Mouse (Mus musculus) embryonic facial prominence, embryonic 12.5 days (tissue): Measurements from ENCODE around the gene Kif18b. TPM values are rescaled to one million over a fixed set of nuclear protein-coding genes. Genes with fewer than 3 reads are reported as not detected.

ENCODE experiments used
- ATAC-seq: fragments of 200-750 bp; cut with Nextera tagmentation; 2 replicates; pipeline ENCODE4 v1.8.0; 2017; ENCODE audit not compliant: insufficient number of reproducible peaks, insufficient read depth, low FRiP score, low TSS enrichment
- H3K27ac ChIP-seq: fragments of 300-500 bp; sonication (generic); 2 replicates; pipeline ENCODE4 v1.5.1; 2016; ENCODE audit warnings: mild to moderate bottlenecking
- H3K27me3 ChIP-seq: fragments of 300-500 bp; sonication (generic); 2 replicates; pipeline ENCODE4 v1.6.1; 2016; ENCODE audit warnings: mild to moderate bottlenecking, moderate library complexity
- H3K36me3 ChIP-seq: fragments of 300-500 bp; sonication (generic); 2 replicates; pipeline ENCODE4 v1.6.1; 2016; ENCODE audit warnings: mild to moderate bottlenecking
- H3K4me1 ChIP-seq: fragments of 300-500 bp; sonication (generic); 2 replicates; pipeline ENCODE4 v1.6.1; 2016
- H3K4me2 ChIP-seq: fragments of 300-500 bp; sonication (generic); replicated peaks from 2 replicates; pipeline ENCODE4 v1.6.1; 2016; ENCODE audit warnings: mild to moderate bottlenecking, moderate library complexity
- H3K4me3 ChIP-seq: fragments of 300-500 bp; sonication (generic); 2 replicates; pipeline ENCODE4 v1.5.1; 2016; ENCODE audit warnings: mild to moderate bottlenecking
- H3K9ac ChIP-seq: fragments of 300-500 bp; sonication (generic); 2 replicates; pipeline ENCODE4 v1.6.1; 2016; ENCODE audit warnings: mild to moderate bottlenecking, moderate library complexity
- H3K9me3 ChIP-seq: fragments of 300-500 bp; sonication (generic); 2 replicates; pipeline ENCODE4 v1.6.1; 2016; ENCODE audit warnings: mild to moderate bottlenecking, moderate library complexity
- WGBS: fragments of 180-500 bp; shearing (Covaris S2); methylation state at CpG from one replicate; pipeline ENCODE4 v1.1.7; 2016; 5-methylcytosine and 5-hydroxymethylcytosine counted together
- polyA plus RNA-seq: library from polyadenylated mRNA; unstranded; fragments of >200 nt; fragmentation: Nextera tagmentation; extraction: Ambion mirVana; gene quantifications from 2 replicates; pipeline ENCODE4 v1.2.1, GENCODE M21; 2016

Gene Kif18b
- polyA plus RNA-seq, 1 experiment from 2014 or later = 10.6 TPM

GRCm38 (mm10) chr11:102956962-102957614 lies 32.2 kb upstream of the Kif18b start:
- Histone ChIP-seq H3K36me3 (no peaks in the 10 kb centered on the region), H3K27ac (0 out of 2 replicates have a peak overlapping the region, but pooled peaks have one; percentile 31)
- WGBS = 55% methylated on average over 16 of the region's 16 CpGs

GRCm38 (mm10) chr11:102952922-102953321 lies 28.0 kb upstream of the Kif18b start:
- no peak for ATAC-seq
- H3K9ac ChIP-seq = no peak overlapping the region
- peaks cover 17% of the 10 kb centered on the region for H3K4me1 ChIP-seq
- no peak overlapping the region for H3K4me3 ChIP-seq
- H3K9me3 ChIP-seq = no peaks in the 10 kb centered on the region
- H3K4me2 ChIP-seq = no peak overlapping the region
- no peak overlapping the region for H3K27ac ChIP-seq
- 34% methylated on average over 6 of the region's 6 CpGs for WGBS
- H3K36me3 ChIP-seq = no peaks in the 10 kb centered on the region
- peaks cover 52% of the 10 kb centered on the region for H3K27me3 ChIP-seq

More at GRCm38 (mm10) chr11:102956962-102957614, 32.2 kb upstream of the Kif18b start:
- Histone ChIP-seq H3K4me1 (peaks cover 8% of the 10 kb centered on the region; the same call in 1 of the 2 replicates), H3K27me3 (peaks cover 12% of the 10 kb centered on the region; the same call in 1 of the 2 replicates), H3K9ac (no peak overlapping the region), H3K4me3 (no peak overlapping the region), H3K4me2 (no peak overlapping the region), H3K9me3 (no peaks in the 10 kb centered on the region)
- ATAC-seq = no peak

GRCm38 (mm10) chr11:102948043-102948961 lies 23.4 kb upstream of the Kif18b start:
- Histone ChIP-seq H3K9me3 (no peaks in the 10 kb centered on the region), H3K4me3 (peak overlapping the region; percentile 46), H3K4me2 (peak overlapping the region; percentile 76), H3K4me1 (peaks cover 40% of the 10 kb centered on the region), H3K9ac (peak overlapping the region; percentile 52), H3K27me3 (peaks cover 87% of the 10 kb centered on the region), H3K36me3 (no peaks in the 10 kb centered on the region), H3K27ac (no peak overlapping the region)
- ATAC-seq = no peak; the same call in 1 of the 2 replicates
- WGBS = 1% methylated on average over 51 of the region's 51 CpGs

DNA sequence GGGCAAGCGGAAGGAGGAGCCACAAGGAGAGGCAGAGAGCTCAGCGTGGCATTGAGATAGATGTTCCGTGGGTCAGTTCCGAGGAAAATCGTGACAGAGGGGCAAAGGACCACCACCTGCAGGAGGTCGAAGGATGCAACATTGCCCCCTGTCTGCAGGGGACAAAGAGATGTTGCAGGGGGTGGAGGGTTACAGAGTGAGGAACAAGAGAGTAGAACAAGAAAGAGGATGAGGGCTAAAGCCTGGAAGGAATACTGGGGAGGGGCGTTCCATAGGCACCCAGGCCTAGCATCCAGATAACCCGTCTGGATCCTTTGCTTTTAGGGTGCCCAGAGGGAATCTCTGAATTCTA lies 22.0 kb upstream of the Kif18b start:
- 3% methylated on average over 8 of the region's 8 CpGs for WGBS
- Histone ChIP-seq H3K27ac (no peak overlapping the region), H3K9ac (no peak overlapping the region), H3K36me3 (no peaks in the 10 kb centered on the region), H3K4me2 (peak overlapping the region; percentile 67), H3K4me1 (peaks cover 40% of the 10 kb centered on the region), H3K9me3 (no peaks in the 10 kb centered on the region), H3K4me3 (peak overlapping the region; percentile 34), H3K27me3 (peaks cover 97% of the 10 kb centered on the region)
- no peak for ATAC-seq

DNA sequence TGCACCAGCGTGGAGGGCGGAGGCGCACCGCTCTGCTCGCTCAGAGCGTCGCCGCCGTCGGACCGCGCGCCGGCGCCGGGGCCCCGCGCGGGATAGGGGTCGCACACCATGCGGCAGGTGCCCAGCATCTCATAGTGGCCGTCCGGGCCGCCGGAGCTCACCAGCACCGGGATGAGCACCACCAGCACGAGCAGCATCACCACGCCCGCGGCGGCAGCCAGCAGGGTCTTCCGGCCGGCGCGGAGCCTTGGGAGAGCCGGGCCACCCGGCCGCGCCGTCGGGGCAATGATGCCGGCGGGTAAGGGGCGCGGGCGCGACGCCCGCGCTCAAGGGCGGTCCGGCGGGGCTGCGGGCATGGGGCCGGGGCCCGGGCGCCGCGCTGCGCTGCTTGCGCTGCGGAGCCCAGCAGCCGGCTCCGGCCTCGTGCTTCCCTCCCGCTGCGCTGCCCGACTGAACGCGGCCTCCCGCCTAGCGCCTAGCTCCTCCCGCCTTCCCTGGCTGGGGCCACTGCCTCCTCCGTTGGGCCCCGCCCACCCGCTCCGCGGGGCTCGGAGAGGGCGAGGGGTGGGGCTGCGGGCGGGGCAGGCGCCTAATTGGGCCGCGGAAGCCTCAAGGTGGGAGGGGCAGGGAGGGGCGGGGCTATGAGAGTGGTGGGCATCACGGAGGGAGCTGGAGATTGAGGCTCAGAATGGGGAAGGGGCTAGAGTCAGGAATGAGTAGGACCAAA lies 21.5 kb upstream of the Kif18b start, which contains the start of gene C1ql1:
TSS of gene C1ql1 (minus strand) at position 424 of the 727 bp plus-strand sequence.
- 1% methylated on average over 87 of the region's 87 CpGs for WGBS
- Histone ChIP-seq H3K36me3 (no peaks in the 10 kb centered on the region), H3K27ac (peak within 1 kb of the TSS; percentile 17; the same call in 1 of the 2 replicates), H3K4me3 (peak within 1 kb of the TSS; percentile 34), H3K9me3 (no peaks in the 10 kb centered on the region), H3K27me3 (peaks cover 97% of the 10 kb centered on the region), H3K4me1 (peaks cover 40% of the 10 kb centered on the region), H3K4me2 (peak within 1 kb of the TSS; percentile 67), H3K9ac (peak within 1 kb of the TSS; percentile 42; the same call in 1 of the 2 replicates)
- peak; percentile 58 for ATAC-seq

GRCm38 (mm10) chr11:102945306-102946264 lies 20.7 kb upstream of the Kif18b start:
- peaks cover 95% of the 10 kb centered on the region for H3K27me3 ChIP-seq
- no peaks in the 10 kb centered on the region for H3K36me3 ChIP-seq
- peaks cover 40% of the 10 kb centered on the region for H3K4me1 ChIP-seq
- no peaks in the 10 kb centered on the region for H3K9me3 ChIP-seq
- H3K9ac ChIP-seq = peak overlapping the region; percentile 42; the same call in 1 of the 2 replicates
- peak overlapping the region; percentile 34 for H3K4me3 ChIP-seq
- peak overlapping the region; percentile 17; the same call in 1 of the 2 replicates for H3K27ac ChIP-seq
- no peak for ATAC-seq
- peak overlapping the region; percentile 67 for H3K4me2 ChIP-seq
- 2% methylated on average over 54 of the region's 54 CpGs for WGBS

- Histone ChIP-seq H3K4me2 (no peak overlapping the region), H3K9ac (no peak overlapping the region), H3K9me3 (no peaks in the 10 kb centered on the region), H3K27ac (no peak overlapping the region), H3K36me3 (no peaks in the 10 kb centered on the region), H3K4me3 (no peak overlapping the region), H3K27me3 (peaks cover 64% of the 10 kb centered on the region), H3K4me1 (peaks cover 39% of the 10 kb centered on the region)
- WGBS = 69% methylated on average over 6 of the region's 6 CpGs
- ATAC-seq = no peak
These were observed 16.3 kb upstream of the Kif18b start for GRCm38 (mm10) chr11:102941236-102941635.

DNA sequence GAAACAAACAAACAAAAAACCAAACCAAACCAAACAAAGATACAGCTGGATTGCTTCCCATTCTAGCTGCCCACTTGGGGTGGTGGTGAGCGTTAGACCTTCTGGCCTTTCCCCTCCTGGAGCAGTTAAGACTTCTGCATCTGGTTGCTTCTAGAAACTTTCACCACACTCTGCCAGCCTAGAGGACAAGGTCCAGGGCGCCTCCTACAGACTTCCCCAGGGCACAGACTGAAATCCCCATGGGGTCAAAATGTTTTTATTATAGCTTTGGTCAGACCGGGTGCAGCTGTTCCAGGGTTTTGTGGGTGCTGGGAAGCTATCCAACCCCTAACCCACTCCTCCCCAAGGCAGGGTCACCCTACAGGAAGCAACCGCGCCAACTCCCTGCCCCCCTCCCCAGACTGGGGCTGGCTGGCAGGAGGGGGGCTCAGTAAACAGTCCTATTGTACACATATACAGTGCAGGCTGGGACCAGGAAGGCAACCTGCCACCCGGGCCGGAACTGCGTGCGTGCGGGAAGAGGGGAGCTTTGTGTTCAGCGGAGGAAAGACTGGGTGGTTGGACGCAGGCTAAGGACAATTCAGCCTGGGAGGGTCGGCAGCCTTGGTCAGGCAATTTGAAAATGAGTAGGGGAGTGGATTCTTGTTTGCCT lies 14.2 kb upstream of the Kif18b start:
- peaks cover 26% of the 10 kb centered on the region for H3K4me1 ChIP-seq
- no peak overlapping the region for H3K4me2 ChIP-seq
- no peaks in the 10 kb centered on the region for H3K36me3 ChIP-seq
- 41% methylated on average over 13 of the region's 13 CpGs for WGBS
- no peak overlapping the region for H3K9ac ChIP-seq
- peaks cover 43% of the 10 kb centered on the region for H3K27me3 ChIP-seq
- H3K27ac ChIP-seq = no peak overlapping the region
- H3K9me3 ChIP-seq = no peaks in the 10 kb centered on the region
- no peak overlapping the region for H3K4me3 ChIP-seq
- ATAC-seq = no peak

- Histone ChIP-seq H3K27me3 (peaks cover 28% of the 10 kb centered on the region), H3K27ac (0 out of 2 replicates have a peak overlapping the region, but pooled peaks have one; percentile 14)
- ATAC-seq = no peak
These were observed 12.7 kb upstream of the Kif18b start for GRCm38 (mm10) chr11:102937529-102938182.

DNA sequence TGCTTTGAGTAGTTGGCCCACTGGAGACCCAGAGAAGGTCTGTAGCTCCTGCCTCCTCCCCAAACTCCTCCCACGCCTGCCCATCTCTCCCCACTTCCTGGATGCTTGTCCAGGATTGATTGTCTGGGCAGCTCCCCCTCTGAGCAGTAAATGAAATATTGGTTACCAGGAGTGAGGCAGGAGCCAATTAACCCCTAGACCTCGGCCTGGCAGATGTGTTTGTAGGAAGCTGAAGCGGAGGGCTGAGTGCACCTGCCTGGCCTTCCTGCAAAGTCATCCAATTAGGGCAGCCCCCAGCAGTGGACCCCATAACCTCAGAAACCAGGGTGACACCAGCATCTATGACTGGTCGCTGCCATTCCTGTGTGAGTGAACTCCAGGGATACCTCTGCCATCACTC lies 11.3 kb upstream of the Kif18b start:
- Histone ChIP-seq H3K36me3 (no peaks in the 10 kb centered on the region), H3K27me3 (0 out of 2 replicates have a peak, but pooled peaks cover 16% of the 10 kb centered on the region), H3K4me1 (peaks cover 26% of the 10 kb centered on the region), H3K4me3 (no peak overlapping the region), H3K9ac (no peak overlapping the region), H3K9me3 (no peaks in the 10 kb centered on the region), H3K4me2 (no peak overlapping the region), H3K27ac (no peak overlapping the region)
- no peak for ATAC-seq
- WGBS = 45% methylated on average over 4 of the region's 4 CpGs

More at GRCm38 (mm10) chr11:102937529-102938182, 12.7 kb upstream of the Kif18b start:
- Histone ChIP-seq H3K4me2 (no peak overlapping the region), H3K36me3 (no peaks in the 10 kb centered on the region), H3K9me3 (no peaks in the 10 kb centered on the region), H3K9ac (no peak overlapping the region), H3K4me3 (no peak overlapping the region), H3K4me1 (peaks cover 26% of the 10 kb centered on the region)
- WGBS = 49% methylated on average over 3 of the region's 3 CpGs
